Mouse (Mus musculus) cerebellum, adult (tissue): Measurements from ENCODE around the gene Aipl1.
"Not testable (repeated sequence)": the region's sequence is repeated elsewhere in the genome, so short reads cannot be mapped to it uniquely, and the experiment has no call there.

Experiments
- ATAC-seq: cut with Nextera tagmentation; 2 replicates; pipeline ENCODE4 v1.9.2; 2017; ENCODE audit warnings: mild to moderate bottlenecking, moderate library complexity, mixed read lengths; ENCODE audit not compliant: insufficient number of reproducible peaks, low FRiP score, low TSS enrichment

Gene Aipl1

GRCm38 (mm10) chr11:72022827-72023226, 14.5 kb downstream of the Aipl1 start:
- no peak for ATAC-seq

- ATAC-seq, result no peak
Measured at GRCm38 (mm10) chr11:72021015-72021414, 16.3 kb downstream of the Aipl1 start.

GRCm38 (mm10) chr11:72017253-72017601, 20.1 kb downstream of the Aipl1 start:
- no peak for ATAC-seq

- ATAC-seq, result no peak
Measured at GRCm38 (mm10) chr11:72016518-72017252, 20.6 kb downstream of the Aipl1 start.

GRCm38 (mm10) chr11:72014674-72015073, 22.6 kb downstream of the Aipl1 start:
- ATAC-seq, result no peak

GRCm38 (mm10) chr11:72011955-72012354, 25.4 kb downstream of the Aipl1 start:
- no peak for ATAC-seq

- no peak for ATAC-seq
Measured at GRCm38 (mm10) chr11:72010940-72011722, 26.2 kb downstream of the Aipl1 start.

- ATAC-seq, result no peak
Measured at GRCm38 (mm10) chr11:72010367-72010766, 26.9 kb downstream of the Aipl1 start.

- ATAC-seq, result no peak
Measured at GRCm38 (mm10) chr11:72005547-72005946, 31.8 kb downstream of the Aipl1 start.

- peak; percentile 15; the same call in 1 of the 2 replicates for ATAC-seq
Measured at GRCm38 (mm10) chr11:72003171-72003570, 34.1 kb downstream of the Aipl1 start.

- ATAC-seq, result no peak
Measured at GRCm38 (mm10) chr11:72002138-72002853, 35.0 kb downstream of the Aipl1 start.

- no peak for ATAC-seq
Measured at GRCm38 (mm10) chr11:72000194-72000593, 37.1 kb downstream of the Aipl1 start.

- ATAC-seq, result no peak
Measured at GRCm38 (mm10) chr11:71996805-71997204, 40.5 kb downstream of the Aipl1 start.

- ATAC-seq, result no peak
Measured at GRCm38 (mm10) chr11:71995968-71996511, 41.3 kb downstream of the Aipl1 start.

- no peak for ATAC-seq
Measured at GRCm38 (mm10) chr11:71992438-71992837, 44.9 kb downstream of the Aipl1 start.

- ATAC-seq, result no peak
Measured at GRCm38 (mm10) chr11:71991541-71991940, 45.8 kb downstream of the Aipl1 start.

GRCm38 (mm10) chr11:71989407-71989806, 47.9 kb downstream of the Aipl1 start:
- ATAC-seq, result not testable (repeated sequence)

- no peak for ATAC-seq
Measured at GRCm38 (mm10) chr11:71987159-71988150, 49.9 kb downstream of the Aipl1 start.

GRCm38 (mm10) chr11:71985783-71986182, 51.5 kb downstream of the Aipl1 start:
- no peak for ATAC-seq
